Mouse (Mus musculus) heart, postnatal 0 days (tissue): ENCODE measurements around the gene Nectin2.

Experiments used
- CTCF ChIP-seq: IDR thresholded peaks from 2 replicates; pipeline ENCODE4 v1.5.1; 2016; ENCODE audit warnings: antibody characterized with exemption, control low read depth, low read depth
- EP300 ChIP-seq: IDR thresholded peaks from 2 replicates; pipeline ENCODE4 v1.6.1; 2016; ENCODE audit warnings: antibody characterized with exemption, low read depth

DNA sequence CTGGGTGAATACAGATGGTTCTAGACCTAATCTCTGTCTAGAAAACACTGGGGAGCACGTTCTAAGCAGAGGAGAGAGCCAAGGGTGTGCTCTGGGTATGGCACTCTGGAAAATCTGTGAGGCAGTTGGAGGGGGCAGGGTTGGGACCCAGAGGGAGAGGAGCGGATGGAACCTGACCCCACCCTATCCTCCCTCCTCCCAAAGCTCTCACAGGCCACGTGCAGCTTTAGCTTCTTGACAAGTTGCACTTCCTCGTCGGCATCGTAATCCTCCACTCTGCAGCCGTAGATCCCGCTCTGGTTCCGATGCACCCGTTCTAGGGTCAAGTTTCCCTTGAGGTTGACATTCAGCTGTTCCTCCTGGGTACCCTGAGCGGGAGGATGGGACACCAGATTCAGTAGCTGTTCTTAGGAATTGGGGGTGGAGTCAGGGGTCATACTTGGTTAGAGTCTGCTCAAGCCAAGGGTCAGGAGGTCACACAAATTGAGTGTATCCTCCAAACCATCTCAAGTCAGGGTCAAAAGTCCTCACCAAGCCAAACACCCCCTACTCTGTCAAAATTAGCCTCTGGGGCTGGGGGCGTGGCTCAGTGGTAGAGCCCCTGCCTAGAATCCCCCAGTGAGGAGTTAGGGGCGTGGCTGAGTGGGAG lies 13.7 kb upstream of the Nectin2 start:
- TF ChIP-seq CTCF (no peak), EP300 (no peak)
